Mouse (Mus musculus) granulocyte monocyte progenitor cell, adult 5-6 weeks (primary cell): ENCODE results near the gene Zp2. TPM values are rescaled to one million over a fixed set of nuclear protein-coding genes. Genes with fewer than 3 reads are reported as not detected.

Experiments
- total RNA-seq, 2 experiments: library from RNA; stranded (forward) in 1 of 2; stranded (reverse) in 1 of 2; fragments of 200-712, 200-1000 nt in 1 of 2; fragments of >200 nt in 1 of 2; fragmentation: Nextera tagmentation in 1 of 2; gene quantifications; 2 replicates each; pipeline ENCODE4 v1.2.3; 2014 to 2017

The Zp2 gene
- total RNA-seq, 2 experiments from 2014 or later: not detected

Other genes with a start within 250 kb of the Zp2 start
- 6.2 and 19.4 TPM in 2 replicates for gene Lyrm1, start 249.4 kb downstream of the Zp2 start, total RNA-seq (2014; fragmentation: Nextera tagmentation)
- gene Lyrm1, start 249.4 kb downstream of the Zp2 start, total RNA-seq (2017): 3.8 and 5.0 TPM in 2 replicates
- gene Dcun1d3, start 249.0 kb downstream of the Zp2 start, total RNA-seq (2014; fragmentation: Nextera tagmentation): 4.7 and 10.3 TPM in 2 replicates
- gene Dcun1d3, start 249.0 kb downstream of the Zp2 start, total RNA-seq (2017): 4.0 and 9.7 TPM in 2 replicates
- not detected in 2 replicates for gene Dnah3, start 50.0 kb downstream of the Zp2 start, total RNA-seq (2014; fragmentation: Nextera tagmentation)
- not detected in 2 replicates for gene Dnah3, start 50.0 kb downstream of the Zp2 start, total RNA-seq (2017)
- gene Tmem159, start 42.9 kb downstream of the Zp2 start, total RNA-seq (2014; fragmentation: Nextera tagmentation): 4.7 and 14.4 TPM in 2 replicates
- gene Tmem159, start 42.9 kb downstream of the Zp2 start, total RNA-seq (2017): 7.7 and 7.8 TPM in 2 replicates
- not detected in 2 replicates for gene Anks4b, start 28.6 kb upstream of the Zp2 start, total RNA-seq (2014; fragmentation: Nextera tagmentation)
- gene Anks4b, start 28.6 kb upstream of the Zp2 start, total RNA-seq (2017): not detected in 2 replicates
- not detected in 2 replicates for gene Crym, start 56.8 kb upstream of the Zp2 start, total RNA-seq (2014; fragmentation: Nextera tagmentation)
- gene Crym, start 56.8 kb upstream of the Zp2 start, total RNA-seq (2017): not detected in 2 replicates
- gene Abca14, start 58.7 kb upstream of the Zp2 start, total RNA-seq (2014; fragmentation: Nextera tagmentation): not detected in 2 replicates
- not detected in 2 replicates for gene Abca14, start 58.7 kb upstream of the Zp2 start, total RNA-seq (2017)
- not detected in 2 replicates for gene Abca15, start 183.4 kb upstream of the Zp2 start, total RNA-seq (2014; fragmentation: Nextera tagmentation)
- gene Abca15, start 183.4 kb upstream of the Zp2 start, total RNA-seq (2017): not detected in 2 replicates